ENCODE assay signal across 8 mouse cellular contexts in the genomic region with DNA sequence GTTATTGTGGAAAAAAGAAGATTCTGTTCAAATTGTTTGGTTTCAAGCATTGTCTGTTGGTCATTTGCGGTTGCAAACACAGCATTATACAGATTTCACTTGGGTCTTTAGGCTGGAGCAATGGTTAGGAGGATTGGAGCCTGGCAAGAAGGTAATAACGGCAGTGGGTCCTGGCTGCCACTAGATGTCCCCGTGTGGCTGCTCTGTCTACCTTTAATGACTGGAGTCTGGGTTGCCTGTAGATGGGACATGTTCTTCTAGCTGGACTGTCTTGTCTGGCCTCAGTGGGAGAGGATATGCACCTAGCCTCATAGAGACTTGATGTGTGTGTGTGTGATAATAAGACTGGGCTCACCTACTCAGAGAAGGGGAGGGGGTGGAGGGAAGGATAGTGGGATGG.
DNase-seq lines count a peak whose midpoint lies in the region; ATAC-seq lines count a peak whose summit lies in the region.

No protein-coding gene starts in this region.

- H3K27me3 ChIP-seq in hindbrain, embryonic 14.5 days (ENCODE audit: control insufficient read depth, insufficient read depth, low read length), result no peaks in the 10 kb centered on the region
- H3K27me3 ChIP-seq in hindbrain, embryonic 12.5 days, result no peaks in the 10 kb centered on the region
- no peaks in the 10 kb centered on the region for H3K27me3 ChIP-seq in neural tube, embryonic 13.5 days

- WGBS in hindbrain, embryonic 14.5 days, result 42% methylated on average over 3 of the region's 3 CpGs
- WGBS in hindbrain, embryonic 12.5 days, result 50% methylated on average over 3 of the region's 3 CpGs
- 48% methylated on average over 3 of the region's 3 CpGs for WGBS in neural tube, embryonic 13.5 days

- ATAC-seq in hindbrain, embryonic 14.5 days (ENCODE audit: low FRiP score), result peak; percentile 40; the same call in 1 of the 2 replicates
- ATAC-seq in hindbrain, embryonic 12.5 days (ENCODE audit: low FRiP score), result no peak
- ATAC-seq in neural tube, embryonic 13.5 days (ENCODE audit: low read depth), result peak; percentile 67; the same call in 1 of the 2 replicates
- ATAC-seq in erythroid progenitor cell, adult 5-6 weeks (replicated peaks; ENCODE audit: low FRiP score, poor library complexity, severe bottlenecking), result no peak
- ATAC-seq in megakaryocyte-erythroid progenitor cell, adult 5-6 weeks (replicated peaks; ENCODE audit: low FRiP score, low TSS enrichment, poor library complexity, severe bottlenecking), result no peak

- H3K9ac ChIP-seq in hindbrain, embryonic 14.5 days, result no peak overlapping the region
- H3K9ac ChIP-seq in hindbrain, embryonic 12.5 days, result no peak overlapping the region
- H3K9ac ChIP-seq in neural tube, embryonic 13.5 days, result no peak overlapping the region

- H3K9me3 ChIP-seq in hindbrain, embryonic 14.5 days (ENCODE audit: control insufficient read depth, low read length), result no peaks in the 10 kb centered on the region
- no peaks in the 10 kb centered on the region for H3K9me3 ChIP-seq in hindbrain, embryonic 12.5 days (replicated peaks)
- H3K9me3 ChIP-seq in neural tube, embryonic 13.5 days, result no peaks in the 10 kb centered on the region

- no peak overlapping the region for H3K4me2 ChIP-seq in hindbrain, embryonic 14.5 days (replicated peaks)
- no peak overlapping the region for H3K4me2 ChIP-seq in hindbrain, embryonic 12.5 days (replicated peaks)
- no peak overlapping the region for H3K4me2 ChIP-seq in neural tube, embryonic 13.5 days

- H3K27ac ChIP-seq in hindbrain, embryonic 14.5 days, result no peak overlapping the region
- H3K27ac ChIP-seq in hindbrain, embryonic 12.5 days, result no peak overlapping the region
- H3K27ac ChIP-seq in neural tube, embryonic 13.5 days (replicated peaks), result 0 out of 2 replicates have a peak overlapping the region, but pooled peaks have one; percentile 13

- H3K36me3 ChIP-seq in hindbrain, embryonic 14.5 days (replicated peaks; ENCODE audit: control insufficient read depth, insufficient read depth), result no peaks in the 10 kb centered on the region
- no peaks in the 10 kb centered on the region for H3K36me3 ChIP-seq in hindbrain, embryonic 12.5 days
- no peaks in the 10 kb centered on the region for H3K36me3 ChIP-seq in neural tube, embryonic 13.5 days

- peak; percentile 43 for DNase-seq in hindbrain, embryonic 14.5 days (ENCODE audit: low spot score)
- DNase-seq in 3T3-L1 (ENCODE audit: low read depth, low spot score), result peak; percentile 23
- peak; percentile 49 for DNase-seq in Muller cell, postnatal 12 days (ENCODE audit: inconsistent ontology term)
- peak; percentile 15 for DNase-seq in embryo, embryonic 9.5 days (ENCODE audit: extremely low spot score)

- no peaks in the 10 kb centered on the region for H3K4me1 ChIP-seq in hindbrain, embryonic 14.5 days (replicated peaks; ENCODE audit: control insufficient read depth, insufficient read depth, low read length)
- no peaks in the 10 kb centered on the region for H3K4me1 ChIP-seq in hindbrain, embryonic 12.5 days
- H3K4me1 ChIP-seq in neural tube, embryonic 13.5 days (replicated peaks), result no peaks in the 10 kb centered on the region

- H3K4me3 ChIP-seq in hindbrain, embryonic 14.5 days (replicated peaks; ENCODE audit: low read length), result no peak overlapping the region
- H3K4me3 ChIP-seq in hindbrain, embryonic 12.5 days, result no peak overlapping the region
- no peak overlapping the region for H3K4me3 ChIP-seq in neural tube, embryonic 13.5 days

Comparison
In these comparisons a context has a peak if more than half of its experiments do, and no peak if none do; other contexts are left out.
1. ATAC-seq: peak in hindbrain, embryonic 14.5 days (single experiment) and neural tube, embryonic 13.5 days (single experiment); none in hindbrain, embryonic 12.5 days (single experiment), erythroid progenitor cell, adult 5-6 weeks (single experiment) and megakaryocyte-erythroid progenitor cell, adult 5-6 weeks (single experiment).
2. Peak in every context shown above with its lines, with median percentiles within 50 percentile points of each other: DNase-seq.